Mouse (Mus musculus) left cerebral cortex, postnatal 14 days (tissue): Measurements from ENCODE around the gene Atp8a2. TPM values are rescaled to one million over a fixed set of nuclear protein-coding genes. Genes with fewer than 3 reads are reported as not detected.
A peak's percentile ranks its signal among the peaks of the same experiment; 100 is the strongest.

ENCODE experiments used
- DNase-seq, 2 experiments: peaks; one replicate each; pipeline ENCODE4 v3.0.0; 2021 to 2022; ENCODE audit warnings: low spot score in 2 of 2, mixed read lengths in 1 of 2
- intact Hi-C: fragments of 180-260 bp; cut with DNase I; formaldehyde crosslinking; loops from one replicate; pipeline ENCODE4 v1.15.1; 2025
- microRNA-seq, 2 experiments: library from miRNA; unstranded; fragments of <30 nt; microRNA quantifications; one replicate each; pipeline ENCODE4 v1.2.0; 2022
- total RNA-seq, 2 experiments: library from RNA; stranded (reverse); gene quantifications; 2 replicates each; pipeline ENCODE4 v1.2.3; 2021

The Atp8a2 gene
- total RNA-seq, 2 experiments from 2014 or later = 79.0 to 85.3 TPM

DNA sequence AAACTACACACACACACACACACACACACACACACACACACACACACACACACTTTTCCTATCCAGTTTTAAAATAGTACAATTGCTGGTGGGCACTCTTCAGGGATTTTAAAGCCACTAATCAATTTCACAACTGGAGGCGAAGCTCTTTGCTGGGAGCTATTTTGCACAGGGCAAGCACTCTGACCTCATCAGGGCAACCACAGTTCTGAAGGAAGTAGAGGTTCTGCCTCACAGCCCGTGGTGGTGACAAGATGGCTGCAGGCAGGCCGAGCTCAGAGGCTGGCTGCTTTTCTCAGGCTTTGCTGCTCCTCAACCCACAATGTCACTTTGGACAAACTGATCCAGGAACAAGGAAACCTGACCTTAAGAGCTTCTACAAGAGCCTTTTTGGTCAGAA, 590.0 kb downstream of the Atp8a2 start:
- intact Hi-C loops = no loop called here
- no peak for DNase-seq

DNA sequence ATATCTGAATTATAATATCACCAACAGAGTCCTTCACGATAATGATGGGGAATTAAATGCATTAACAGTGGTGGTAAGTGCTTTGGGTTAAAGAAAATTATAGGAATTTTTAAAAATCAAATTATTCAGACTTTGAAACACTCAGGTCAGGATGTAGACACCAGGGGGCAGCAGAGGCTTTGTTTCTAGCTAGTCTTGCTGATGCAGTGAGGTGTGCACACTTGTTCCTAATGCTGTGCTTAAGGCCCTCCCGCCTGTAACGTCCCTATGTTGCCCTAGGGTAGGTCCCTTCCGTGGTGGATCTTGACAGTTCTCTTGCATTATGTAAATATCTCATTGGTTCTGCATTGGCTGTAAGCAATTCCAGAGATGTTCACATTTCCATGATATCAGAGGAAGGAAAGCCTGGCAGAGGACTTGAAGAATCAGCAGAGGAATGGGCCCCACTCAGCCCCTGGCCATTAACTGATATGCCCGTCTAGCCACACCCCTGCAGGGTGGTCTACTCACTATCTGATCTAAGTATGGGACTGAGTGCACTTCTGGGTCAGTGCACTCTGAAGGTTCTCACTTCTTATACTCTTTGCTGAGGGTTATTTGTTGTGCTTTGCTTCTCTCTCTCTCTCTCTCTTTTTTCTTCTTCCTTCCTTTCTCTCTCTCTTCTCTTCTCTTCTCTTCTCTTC, 591.2 kb downstream of the Atp8a2 start:
- intact Hi-C loops = loop anchor here (2.0 kb wide), 2 partner anchors 337 to 411 kb away; no protein-coding TSS in a partner anchor
- peak; percentile 67 to 73 for DNase-seq

DNA sequence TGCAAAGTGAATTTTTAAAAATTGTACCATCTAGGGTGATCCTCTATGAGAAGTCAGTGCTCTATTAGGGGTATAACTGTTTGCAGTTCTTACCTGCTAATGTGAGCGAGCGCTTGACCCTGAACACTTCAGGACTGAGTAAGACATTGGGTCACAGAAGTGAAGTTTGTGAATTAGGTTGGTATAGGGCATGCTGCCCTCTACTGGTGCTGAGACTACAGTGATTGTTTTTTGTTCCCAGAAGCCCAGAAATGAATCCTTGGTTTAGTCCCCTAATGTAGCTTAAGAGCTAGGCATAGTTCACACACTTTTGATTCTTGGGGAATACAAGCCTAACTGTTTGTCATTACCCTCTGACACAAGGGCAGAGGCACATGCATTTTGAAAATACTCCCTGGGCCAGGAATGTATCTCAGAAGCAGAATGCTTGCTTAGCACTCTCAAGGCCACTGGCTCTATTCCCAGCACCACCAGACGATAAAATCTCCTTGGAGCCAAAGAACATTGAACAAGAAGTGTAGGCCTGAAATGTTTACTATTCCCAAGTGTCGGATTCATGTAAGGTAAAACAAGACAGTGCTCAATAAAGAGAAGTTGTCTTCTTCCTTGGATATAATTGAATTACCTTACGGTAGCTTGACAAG, 592.9 kb downstream of the Atp8a2 start:
- peak in 1 of 2 experiments; percentile 39 for DNase-seq
- intact Hi-C loops = loop anchor here (2.0 kb wide), 2 partner anchors 339 to 413 kb away; no protein-coding TSS in a partner anchor

DNA sequence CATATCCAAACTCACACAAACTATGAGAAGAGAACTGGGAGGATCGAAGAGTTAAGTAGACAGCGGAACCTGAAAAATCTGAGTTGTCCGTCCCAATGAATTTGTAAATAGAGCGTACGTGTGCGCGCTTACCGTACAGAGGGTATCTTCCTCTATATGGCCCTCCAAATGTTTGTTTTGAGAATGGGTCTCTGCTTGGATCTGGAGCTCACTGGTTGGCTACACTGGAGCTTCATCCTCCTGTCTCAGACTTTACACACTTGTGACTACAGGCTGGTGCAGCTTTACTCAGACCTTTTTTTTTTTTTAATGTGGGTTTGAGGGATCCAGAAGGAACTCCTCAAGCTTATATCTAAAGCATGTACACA, 598.7 kb downstream of the Atp8a2 start:
- intact Hi-C loops = no loop called here
- DNase-seq = peak in 1 of 2 experiments; percentile 6

DNA sequence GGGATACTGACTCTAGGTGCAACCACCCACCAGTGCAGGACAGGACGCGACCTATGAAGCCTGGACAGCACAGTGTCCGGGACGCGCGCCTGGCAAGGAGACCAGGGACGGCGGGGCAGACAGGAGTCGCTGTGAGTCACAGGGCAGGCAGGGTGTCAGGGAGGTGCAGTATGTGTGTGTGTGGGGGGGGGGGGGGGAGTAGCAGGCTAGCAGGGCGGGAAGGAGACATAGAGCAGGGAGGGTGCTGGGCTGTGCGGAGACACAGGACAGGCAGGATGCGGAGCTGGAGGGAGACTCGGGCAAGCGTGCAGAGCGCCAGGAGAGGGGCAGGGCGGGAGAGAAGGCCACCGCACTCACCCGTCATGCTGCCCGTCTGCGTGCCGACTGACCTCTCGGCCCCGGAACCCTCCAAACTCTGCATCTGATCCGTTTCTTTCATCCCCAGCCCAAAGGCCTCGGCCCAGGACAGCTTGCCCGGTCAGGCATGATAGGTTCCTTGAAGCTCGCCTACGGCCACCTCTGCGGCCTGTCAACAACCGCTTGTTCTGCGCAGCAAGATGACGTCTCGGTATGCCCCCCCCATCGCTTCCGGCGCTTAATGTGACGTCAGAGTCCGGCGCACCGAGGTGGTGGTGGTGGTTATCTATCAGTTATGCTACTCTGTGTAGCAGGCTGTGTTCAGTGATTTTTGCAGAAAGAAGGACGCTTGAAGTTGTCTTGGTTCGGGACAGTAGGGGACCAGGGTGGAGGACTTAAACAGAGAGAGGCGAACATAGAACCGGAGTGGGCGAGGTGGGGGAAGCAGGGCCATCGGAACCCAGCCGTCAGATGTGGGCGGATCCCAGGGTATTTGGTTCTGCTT, 599.4 kb downstream of the Atp8a2 start, which contains the start of gene Cdadc1:
Gene Cdadc1, minus strand, starts transcription at position 562 of the 862 bp plus-strand sequence.
- peak; percentile 95 to 97 for DNase-seq
- intact Hi-C loops = no loop called here

DNA sequence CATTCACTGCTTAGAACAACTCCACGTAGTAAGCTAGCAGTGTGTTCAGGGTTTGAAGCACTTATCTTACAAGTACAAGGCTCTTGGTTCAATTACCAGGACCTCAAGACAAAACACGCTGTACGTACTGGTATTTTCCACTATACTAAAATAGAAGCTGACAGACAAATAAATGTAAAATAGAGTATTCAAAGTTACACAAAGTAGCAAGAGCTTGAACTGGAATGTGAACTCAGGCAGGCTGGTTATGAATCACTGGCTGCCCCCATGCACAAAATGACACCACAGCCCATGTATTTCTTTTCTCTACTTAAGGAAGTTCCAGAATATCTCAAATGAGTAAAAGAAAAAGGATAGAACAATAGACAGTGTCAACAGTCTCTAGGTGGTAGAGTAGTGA, 602.0 kb downstream of the Atp8a2 start:
- DNase-seq = no peak
- intact Hi-C loops = no loop called here

DNA sequence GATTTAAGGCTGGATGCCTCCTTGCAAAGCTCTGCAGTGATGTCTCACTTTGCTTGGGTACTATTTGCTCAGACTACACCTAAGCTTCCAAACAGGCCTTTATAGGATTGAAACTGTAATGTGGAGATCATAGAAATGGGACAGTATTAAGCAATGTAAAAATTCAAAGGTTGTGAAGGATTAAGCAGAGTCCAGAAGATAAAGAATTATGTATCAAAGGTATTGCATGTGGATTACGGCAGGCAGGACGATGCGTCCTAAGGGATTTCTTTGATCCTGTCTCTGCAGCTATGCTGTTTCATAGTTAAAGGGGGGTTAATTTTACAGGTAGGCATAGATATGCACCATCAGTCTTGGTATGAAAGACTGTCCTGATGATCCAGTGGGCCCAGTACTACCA, 604.4 kb downstream of the Atp8a2 start:
- intact Hi-C loops = no loop called here
- no peak for DNase-seq

DNA sequence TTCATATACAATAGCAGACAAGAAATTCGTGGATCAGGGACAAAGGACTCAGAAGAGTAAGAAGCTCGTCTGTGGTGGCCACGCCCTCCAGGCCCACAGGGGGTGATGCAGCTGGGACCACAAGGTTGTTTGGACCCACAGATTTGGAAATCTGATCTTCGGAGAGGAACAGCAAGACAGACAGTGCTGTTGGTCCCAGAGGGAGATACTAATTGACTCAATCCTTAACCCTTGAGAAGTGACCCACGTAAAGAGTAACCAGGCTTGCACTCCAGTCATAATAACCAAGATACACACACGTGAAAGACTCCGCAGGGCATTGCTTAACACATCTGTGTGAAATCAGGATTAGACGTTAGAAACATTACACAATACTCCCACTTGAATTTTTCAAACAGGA, 605.1 kb downstream of the Atp8a2 start:
- intact Hi-C loops = no loop called here
- no peak for DNase-seq

DNA sequence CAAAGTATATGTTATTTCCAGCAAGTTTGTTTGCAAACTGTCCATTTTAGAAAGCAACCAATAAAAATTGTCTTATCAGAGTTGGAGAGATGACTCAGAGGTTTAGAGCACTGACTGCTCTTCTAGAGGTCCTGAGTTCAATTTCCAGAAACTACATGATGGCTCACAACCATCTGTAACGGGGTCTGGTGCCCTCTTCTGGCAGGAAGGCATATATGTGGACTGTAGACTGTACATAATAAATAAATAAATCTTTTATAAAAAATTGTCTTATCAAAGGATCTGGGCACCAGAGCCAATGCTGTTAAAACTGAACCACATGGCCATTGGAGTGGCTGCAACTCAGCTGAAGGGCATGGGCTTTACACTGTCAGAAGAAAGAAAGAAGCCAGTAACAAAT, 606.4 kb downstream of the Atp8a2 start:
- peak; percentile 8 to 23 for DNase-seq
- intact Hi-C loops = no loop called here

Small RNAs within 50 kb of the gene (microRNA-seq; reads per million reads assigned to microRNA genes)
- gene Mir719 = 0 reads per million in 2 experiments

Other genes starting within 250 kb of the Atp8a2 start
- under 1 TPM in 1 of 2 experiments, not detected in 1; 0.20 TPM for gene Nupl1, start 54.3 kb upstream of the Atp8a2 start, total RNA-seq
- gene Gm49336, start 54.3 kb upstream of the Atp8a2 start, total RNA-seq = 10 to 100 TPM; 90.9 to 93.1 TPM
- gene Mtmr6, start 68.0 kb upstream of the Atp8a2 start, total RNA-seq = 100 to 1,000 TPM; 101 to 113 TPM
- gene Amer2, start 176.1 kb upstream of the Atp8a2 start, total RNA-seq = 10 to 100 TPM; 36.2 to 38.0 TPM